Mouse (Mus musculus): ENCODE results near the gene Dnajb14. TPM values are rescaled to one million over a fixed set of nuclear protein-coding genes. Genes with fewer than 3 reads are reported as not detected.

Dnajb14 gene
- total and polyA plus RNA-seq, 3 experiments, result 2.8 to 7.0 (median 4.4) TPM

GRCm38 (mm10) chr3:137891089-137891488 lies 23.6 kb downstream of the Dnajb14 start:
- no peak overlapping the region for H3K9ac ChIP-seq (ENCODE audit: insufficient read depth, low read depth)
- no peak for TF ChIP-seq ZNF384 (IDR thresholded peaks at IDR 0.05; ENCODE audit: low read depth, low read length)
- TF ChIP-seq MYC (IDR thresholded peaks at IDR 0.05; ENCODE audit: low read depth, low read length), result no peak
- TF ChIP-seq PAX5 (IDR thresholded peaks at IDR 0.05; ENCODE audit: low read length), result no peak
- no peak for TF ChIP-seq SMC3 (IDR thresholded peaks at IDR 0.05; ENCODE audit: low read depth, low read length)
- TF ChIP-seq MAZ (IDR thresholded peaks at IDR 0.05; ENCODE audit: low read depth, low read length), result no peak
- no peak for TF ChIP-seq ZKSCAN1 (IDR thresholded peaks at IDR 0.05; ENCODE audit: borderline replicate concordance, low read depth, low read length)
- no peak for TF ChIP-seq CHD1 (IDR thresholded peaks at IDR 0.05; ENCODE audit: low read depth, low read length)
- no peak for TF ChIP-seq ZC3H11A (IDR thresholded peaks at IDR 0.05; ENCODE audit: low read depth, low read length)
- TF ChIP-seq POLR2AphosphoS2 (IDR thresholded peaks at IDR 0.05; ENCODE audit: low read depth, low read length), result no peak
- no peak for TF ChIP-seq IRF4 (IDR thresholded peaks at IDR 0.05; ENCODE audit: low read depth, low read length)
- no peak for TF ChIP-seq RCOR1 (conservative IDR thresholded peaks at IDR 0.05; ENCODE audit: low read depth, low read length)
- TF ChIP-seq GABPA (IDR thresholded peaks at IDR 0.05; ENCODE audit: insufficient replicate concordance, low read depth, low read length), result no peak
- H3K79me2 ChIP-seq (replicated peaks; ENCODE audit: control insufficient read depth, extremely low read depth, insufficient read depth, poor library complexity, severe bottlenecking), result no peaks in the 10 kb centered on the region
- peaks cover 9 to 35% of the 10 kb centered on the region in 2 experiments for H3K4me1 ChIP-seq (ENCODE audit: control insufficient read depth in 1 of 2, insufficient read depth in 2 of 2)
- H3K36me3 ChIP-seq (replicated peaks in 1 of 2; ENCODE audit: control insufficient read depth in 1 of 2, insufficient read depth in 1 of 2, low read length in 1 of 2), result peaks cover 27 to 51% of the 10 kb centered on the region in 2 experiments
- dilution Hi-C loops (cut with MboI; ENCODE audit: extremely low pct_ligation_motif_present, extremely low pct_unique_long_range_greater_than_20kb, low sequenced_read_pairs), result no loop called here
- H3K4me3 ChIP-seq (replicated peaks in 1 of 3; ENCODE audit: low read depth in 2 of 3, low read length in 2 of 3, poor library complexity in 1 of 3), result no peak overlapping the region
- no peak for DNase-seq (ENCODE audit: extremely low read depth)
- in situ Hi-C loops (cut with MboI; ENCODE audit: low pct_ligation_motif_present, low pct_unique_long_range_greater_than_20kb, low sequenced_read_pairs), result no loop called here
- no peaks in the 10 kb centered on the region for H3K27me3 ChIP-seq (replicated peaks)
- peaks cover 14% of the 10 kb centered on the region for H3K9me3 ChIP-seq (replicated peaks; ENCODE audit: low read length)
- H3K27ac ChIP-seq (ENCODE audit: insufficient read depth, low read depth), result no peak overlapping the region
- H3K4me2 ChIP-seq (ENCODE audit: insufficient read depth, low read depth, poor library complexity, severe bottlenecking), result no peak overlapping the region

GRCm38 (mm10) chr3:137892118-137892517 lies 24.6 kb downstream of the Dnajb14 start:
- Histone ChIP-seq H3K27ac (ENCODE audit: insufficient read depth, low read depth) (no peak overlapping the region), H3K36me3 (replicated peaks in 1 of 2; ENCODE audit: control insufficient read depth in 1 of 2, insufficient read depth in 1 of 2, low read length in 1 of 2) (peaks cover 25 to 48% of the 10 kb centered on the region in 2 experiments), H3K27me3 (replicated peaks) (no peaks in the 10 kb centered on the region), H3K9ac (ENCODE audit: insufficient read depth, low read depth) (no peak overlapping the region), H3K4me2 (ENCODE audit: insufficient read depth, low read depth, poor library complexity, severe bottlenecking) (no peak overlapping the region), H3K79me2 (replicated peaks; ENCODE audit: control insufficient read depth, extremely low read depth, insufficient read depth, poor library complexity, severe bottlenecking) (no peaks in the 10 kb centered on the region), H3K4me3 (replicated peaks in 1 of 3; ENCODE audit: low read depth in 2 of 3, low read length in 2 of 3, poor library complexity in 1 of 3) (no peak overlapping the region), H3K4me1 (ENCODE audit: control insufficient read depth in 1 of 2, insufficient read depth in 2 of 2) (peaks cover 9 to 38% of the 10 kb centered on the region in 2 experiments), H3K9me3 (replicated peaks; ENCODE audit: low read length) (peaks cover 14% of the 10 kb centered on the region)
- TF ChIP-seq POLR2AphosphoS2 (IDR thresholded peaks at IDR 0.05; ENCODE audit: low read depth, low read length) (no peak), E2F4 (IDR thresholded peaks at IDR 0.05; ENCODE audit: insufficient replicate concordance, low read depth, low read length) (no peak)
- dilution Hi-C loops (cut with MboI; ENCODE audit: extremely low pct_ligation_motif_present, extremely low pct_unique_long_range_greater_than_20kb, low sequenced_read_pairs), result no loop called here
- in situ Hi-C loops (cut with MboI; ENCODE audit: low pct_ligation_motif_present, low pct_unique_long_range_greater_than_20kb, low sequenced_read_pairs), result no loop called here
- DNase-seq (ENCODE audit: extremely low read depth), result no peak

DNA sequence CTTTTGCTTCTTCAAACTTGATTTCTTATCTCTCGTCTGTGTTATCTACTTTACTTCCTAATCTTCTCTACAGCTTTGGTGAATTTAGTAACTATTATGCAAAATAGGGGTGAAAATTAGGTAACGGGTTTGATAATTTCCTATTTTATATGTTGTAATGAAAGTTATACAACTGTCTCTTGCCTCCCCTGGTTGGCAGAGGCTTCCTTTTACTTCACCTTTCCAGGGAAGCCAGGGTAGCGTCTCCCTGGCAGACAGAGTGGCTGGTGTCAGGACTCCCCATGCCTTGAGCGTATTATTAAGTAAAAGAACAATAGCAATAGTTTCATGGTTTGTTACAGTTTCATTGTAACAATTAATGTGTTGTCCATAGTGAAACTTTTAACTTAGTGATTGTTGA lies 26.3 kb downstream of the Dnajb14 start:
- Histone ChIP-seq H3K4me1 (ENCODE audit: control insufficient read depth in 1 of 2, insufficient read depth in 2 of 2) (peaks cover 2 to 31% of the 10 kb centered on the region in 2 experiments; a peak in 3 of 4 replicates), H3K4me2 (ENCODE audit: insufficient read depth, low read depth, poor library complexity, severe bottlenecking) (no peak overlapping the region)
- DNase-seq (ENCODE audit: extremely low read depth), result no peak

More for the DNA sequence above, 26.3 kb downstream of the Dnajb14 start:
- no peaks in the 10 kb centered on the region for H3K27me3 ChIP-seq (replicated peaks)
- H3K27ac ChIP-seq (ENCODE audit: insufficient read depth, low read depth), result no peak overlapping the region
- in situ Hi-C loops (cut with MboI; ENCODE audit: low pct_ligation_motif_present, low pct_unique_long_range_greater_than_20kb, low sequenced_read_pairs) (no loop called here), dilution Hi-C loops (cut with MboI; ENCODE audit: extremely low pct_ligation_motif_present, extremely low pct_unique_long_range_greater_than_20kb, low sequenced_read_pairs) (no loop called here)
- no peak overlapping the region for H3K9ac ChIP-seq (ENCODE audit: insufficient read depth, low read depth)
- H3K79me2 ChIP-seq (replicated peaks; ENCODE audit: control insufficient read depth, extremely low read depth, insufficient read depth, poor library complexity, severe bottlenecking), result no peaks in the 10 kb centered on the region
- TF ChIP-seq ZMIZ1 (IDR thresholded peaks at IDR 0.05; ENCODE audit: low read depth, low read length) (no peak), GABPA (IDR thresholded peaks at IDR 0.05; ENCODE audit: insufficient replicate concordance, low read depth, low read length) (no peak), IRF4 (IDR thresholded peaks at IDR 0.05; ENCODE audit: low read depth, low read length) (no peak), MAZ (IDR thresholded peaks at IDR 0.05; ENCODE audit: low read depth, low read length) (no peak), MAFK (IDR thresholded peaks at IDR 0.05; ENCODE audit: insufficient replicate concordance, low read length) (no peak), ZNF384 (IDR thresholded peaks at IDR 0.05; ENCODE audit: low read depth, low read length) (no peak), JUN (IDR thresholded peaks at IDR 0.05; ENCODE audit: insufficient read depth, low read depth, low read length) (no peak), NRF1 (IDR thresholded peaks at IDR 0.05; ENCODE audit: low read depth, low read length) (no peak), ZKSCAN1 (IDR thresholded peaks at IDR 0.05; ENCODE audit: borderline replicate concordance, low read depth, low read length) (no peak), TCF12 (IDR thresholded peaks at IDR 0.05; ENCODE audit: low read depth, low read length) (no peak), NELFE (IDR thresholded peaks at IDR 0.05; ENCODE audit: low read depth, low read length) (no peak), MYC (IDR thresholded peaks at IDR 0.05; ENCODE audit: low read depth, low read length) (no peak), RCOR1 (conservative IDR thresholded peaks at IDR 0.05; ENCODE audit: low read depth, low read length) (no peak)
- H3K9me3 ChIP-seq (replicated peaks; ENCODE audit: low read length), result peaks cover 14% of the 10 kb centered on the region
- H3K4me3 ChIP-seq (replicated peaks in 1 of 3; ENCODE audit: low read depth in 2 of 3, low read length in 2 of 3, poor library complexity in 1 of 3), result no peak overlapping the region
- H3K36me3 ChIP-seq (replicated peaks in 1 of 2; ENCODE audit: control insufficient read depth in 1 of 2, insufficient read depth in 1 of 2, low read length in 1 of 2), result peaks cover 37 to 57% of the 10 kb centered on the region in 2 experiments

Measured in CH12.LX (cell line).